Mouse (Mus musculus): ENCODE data around the gene Edem1. TPM values are rescaled to one million over a fixed set of nuclear protein-coding genes. Genes with fewer than 3 reads are reported as not detected.
A peak's percentile ranks its signal among the peaks of the same experiment; 100 is the strongest.

Edem1 gene
- polyA plus RNA-seq, 1 experiment from 2014 or later, result 13.5 TPM

- ATAC-seq (ENCODE audit: low read depth), result no peak
- Histone ChIP-seq H3K4me2 (no peak overlapping the region), H3K4me3 (replicated peaks) (no peak overlapping the region), H3K4me1 (replicated peaks) (peaks cover 77% of the 10 kb centered on the region), H3K27ac (no peak overlapping the region), H3K27me3 (no peaks in the 10 kb centered on the region), H3K36me3 (no peaks in the 10 kb centered on the region), H3K9me3 (replicated peaks) (no peaks in the 10 kb centered on the region), H3K9ac (no peak overlapping the region)
- WGBS (ENCODE audit: insufficient replicate concordance), result 56% methylated on average over 1 of the region's 1 CpGs
- no peak for DNase-seq
These were observed 3.7 kb downstream of the Edem1 start for GRCm38 (mm10) chr6:108832170-108832569.

GRCm38 (mm10) chr6:108832989-108833388 is 4.5 kb downstream of the Edem1 start:
- H3K4me2 ChIP-seq, result 0 out of 2 replicates have a peak overlapping the region, but pooled peaks have one; percentile 24
- no peak for DNase-seq
- no peak overlapping the region for H3K4me3 ChIP-seq (replicated peaks)
- peaks cover 2% of the 10 kb centered on the region; the same call in 1 of the 2 replicates for H3K36me3 ChIP-seq
- no peaks in the 10 kb centered on the region for H3K27me3 ChIP-seq
- H3K9me3 ChIP-seq (replicated peaks), result no peaks in the 10 kb centered on the region
- H3K9ac ChIP-seq, result no peak overlapping the region
- H3K4me1 ChIP-seq (replicated peaks), result peaks cover 75% of the 10 kb centered on the region
- no peak for ATAC-seq (ENCODE audit: low read depth)
- H3K27ac ChIP-seq, result no peak overlapping the region
- WGBS (ENCODE audit: insufficient replicate concordance), result 27% methylated on average over 6 of the region's 6 CpGs

GRCm38 (mm10) chr6:108833963-108834697 is 5.7 kb downstream of the Edem1 start:
- no peaks in the 10 kb centered on the region for H3K27me3 ChIP-seq
- 0 out of 2 replicates have a peak overlapping the region, but pooled peaks have one; percentile 17 for H3K9ac ChIP-seq
- no peaks in the 10 kb centered on the region for H3K9me3 ChIP-seq (replicated peaks)
- H3K27ac ChIP-seq, result no peak overlapping the region; the same call in 1 of the 2 replicates
- 31% methylated on average over 8 of the region's 8 CpGs for WGBS (ENCODE audit: insufficient replicate concordance)
- no peak overlapping the region for H3K4me3 ChIP-seq (replicated peaks)
- peaks cover 4% of the 10 kb centered on the region for H3K36me3 ChIP-seq
- DNase-seq (no peak), ATAC-seq (ENCODE audit: low read depth) (no peak)
- H3K4me2 ChIP-seq, result peak overlapping the region; percentile 24
- H3K4me1 ChIP-seq (replicated peaks), result peaks cover 72% of the 10 kb centered on the region

GRCm38 (mm10) chr6:108835765-108836691 is 7.6 kb downstream of the Edem1 start:
- H3K27me3 ChIP-seq, result no peaks in the 10 kb centered on the region
- H3K9ac ChIP-seq, result no peak overlapping the region
- peak overlapping the region; percentile 26; the same call in 1 of the 2 replicates for H3K4me2 ChIP-seq
- ATAC-seq (ENCODE audit: low read depth) (peak; percentile 70), DNase-seq (no peak)
- peak overlapping the region; percentile 67 for H3K27ac ChIP-seq
- peaks cover 15% of the 10 kb centered on the region for H3K36me3 ChIP-seq
- no peaks in the 10 kb centered on the region for H3K9me3 ChIP-seq (replicated peaks)
- H3K4me1 ChIP-seq (replicated peaks), result peaks cover 60% of the 10 kb centered on the region
- no peak overlapping the region for H3K4me3 ChIP-seq (replicated peaks)
- 63% methylated on average over 16 of the region's 16 CpGs for WGBS (ENCODE audit: insufficient replicate concordance)

- Histone ChIP-seq H3K36me3 (peaks cover 24% of the 10 kb centered on the region), H3K27ac (no peak overlapping the region), H3K4me3 (replicated peaks) (no peak overlapping the region), H3K4me1 (replicated peaks) (peaks cover 50% of the 10 kb centered on the region), H3K9ac (no peak overlapping the region), H3K4me2 (no peak overlapping the region), H3K27me3 (no peaks in the 10 kb centered on the region), H3K9me3 (replicated peaks) (no peaks in the 10 kb centered on the region)
- no peak for ATAC-seq (ENCODE audit: low read depth)
- DNase-seq, result no peak
- 73% methylated on average over 4 of the region's 4 CpGs for WGBS (ENCODE audit: insufficient replicate concordance)
These were observed 8.6 kb downstream of the Edem1 start for GRCm38 (mm10) chr6:108837081-108837480.

- Histone ChIP-seq H3K36me3 (peaks cover 27% of the 10 kb centered on the region), H3K27ac (no peak overlapping the region), H3K27me3 (no peaks in the 10 kb centered on the region), H3K9ac (no peak overlapping the region), H3K4me1 (replicated peaks) (peaks cover 41% of the 10 kb centered on the region), H3K4me3 (replicated peaks) (no peak overlapping the region), H3K4me2 (no peak overlapping the region), H3K9me3 (replicated peaks) (no peaks in the 10 kb centered on the region)
- no peak for DNase-seq
- no peak for ATAC-seq (ENCODE audit: low read depth)
- WGBS (ENCODE audit: insufficient replicate concordance), result 64% methylated on average over 4 of the region's 4 CpGs
These were observed 9.5 kb downstream of the Edem1 start for GRCm38 (mm10) chr6:108837958-108838357.

- ATAC-seq (ENCODE audit: low read depth) (no peak), DNase-seq (no peak)
- H3K27ac ChIP-seq, result no peak overlapping the region
- no peak overlapping the region for H3K4me3 ChIP-seq (replicated peaks)
- H3K27me3 ChIP-seq, result no peaks in the 10 kb centered on the region
- H3K4me1 ChIP-seq (replicated peaks), result peaks cover 27% of the 10 kb centered on the region
- 72% methylated on average over 4 of the region's 4 CpGs for WGBS (ENCODE audit: insufficient replicate concordance)
- H3K9ac ChIP-seq, result no peak overlapping the region
- no peaks in the 10 kb centered on the region for H3K9me3 ChIP-seq (replicated peaks)
- H3K4me2 ChIP-seq, result no peak overlapping the region
- peaks cover 42% of the 10 kb centered on the region for H3K36me3 ChIP-seq
These were observed 11.0 kb downstream of the Edem1 start for GRCm38 (mm10) chr6:108839432-108839831.

- Histone ChIP-seq H3K4me1 (replicated peaks) (peaks cover 11% of the 10 kb centered on the region), H3K9ac (no peak overlapping the region), H3K4me2 (no peak overlapping the region), H3K9me3 (replicated peaks) (no peaks in the 10 kb centered on the region), H3K27me3 (no peaks in the 10 kb centered on the region), H3K4me3 (replicated peaks) (no peak overlapping the region), H3K27ac (no peak overlapping the region), H3K36me3 (peaks cover 53% of the 10 kb centered on the region)
- no peak for DNase-seq
- no peak for ATAC-seq (ENCODE audit: low read depth)
- 86% methylated on average over 8 of the region's 8 CpGs for WGBS (ENCODE audit: insufficient replicate concordance)
These were observed 12.6 kb downstream of the Edem1 start for GRCm38 (mm10) chr6:108840861-108841640.

GRCm38 (mm10) chr6:108843664-108844063 is 15.2 kb downstream of the Edem1 start:
- DNase-seq (no peak), ATAC-seq (ENCODE audit: low read depth) (no peak)
- 61% methylated on average over 1 of the region's 1 CpGs for WGBS (ENCODE audit: insufficient replicate concordance)
- Histone ChIP-seq H3K36me3 (peaks cover 64% of the 10 kb centered on the region), H3K27ac (no peak overlapping the region), H3K9ac (no peak overlapping the region), H3K27me3 (no peaks in the 10 kb centered on the region), H3K4me1 (replicated peaks) (no peaks in the 10 kb centered on the region), H3K9me3 (replicated peaks) (no peaks in the 10 kb centered on the region), H3K4me3 (replicated peaks) (no peak overlapping the region), H3K4me2 (no peak overlapping the region)

- peaks cover 68% of the 10 kb centered on the region for H3K36me3 ChIP-seq
These were observed 15.7 kb downstream of the Edem1 start for GRCm38 (mm10) chr6:108844093-108844492.

GRCm38 (mm10) chr6:108844771-108845170 is 16.3 kb downstream of the Edem1 start:
- H3K27me3 ChIP-seq, result no peaks in the 10 kb centered on the region
- H3K4me3 ChIP-seq (replicated peaks), result no peak overlapping the region
- H3K4me2 ChIP-seq, result no peak overlapping the region
- peaks cover 66% of the 10 kb centered on the region for H3K36me3 ChIP-seq
- DNase-seq (no peak), ATAC-seq (ENCODE audit: low read depth) (no peak)
- H3K9me3 ChIP-seq (replicated peaks), result no peaks in the 10 kb centered on the region
- WGBS (ENCODE audit: insufficient replicate concordance), result 88% methylated on average over 7 of the region's 7 CpGs
- H3K4me1 ChIP-seq (replicated peaks), result no peaks in the 10 kb centered on the region
- H3K27ac ChIP-seq, result no peak overlapping the region
- H3K9ac ChIP-seq, result no peak overlapping the region

More at GRCm38 (mm10) chr6:108844093-108844492, 15.7 kb downstream of the Edem1 start:
- ATAC-seq (ENCODE audit: low read depth), result no peak
- no peaks in the 10 kb centered on the region for H3K4me1 ChIP-seq (replicated peaks)
- H3K4me2 ChIP-seq, result no peak overlapping the region
- H3K27me3 ChIP-seq, result no peaks in the 10 kb centered on the region
- DNase-seq, result no peak
- no peak overlapping the region for H3K27ac ChIP-seq
- no peak overlapping the region for H3K4me3 ChIP-seq (replicated peaks)
- 56% methylated on average over 3 of the region's 3 CpGs for whole genome bisulfite sequencing (ENCODE audit: insufficient replicate concordance)
- H3K9me3 ChIP-seq (replicated peaks), result no peaks in the 10 kb centered on the region
- no peak overlapping the region for H3K9ac ChIP-seq

All from liver, embryonic 13.5 days (tissue).